Mouse (Mus musculus): Measurements from ENCODE around the gene Lmbrd1. TPM values are rescaled to one million over a fixed set of nuclear protein-coding genes. Genes with fewer than 3 reads are reported as not detected.

Lmbrd1 gene
- total RNA-seq, 1 experiment: 21.8 TPM

DNA sequence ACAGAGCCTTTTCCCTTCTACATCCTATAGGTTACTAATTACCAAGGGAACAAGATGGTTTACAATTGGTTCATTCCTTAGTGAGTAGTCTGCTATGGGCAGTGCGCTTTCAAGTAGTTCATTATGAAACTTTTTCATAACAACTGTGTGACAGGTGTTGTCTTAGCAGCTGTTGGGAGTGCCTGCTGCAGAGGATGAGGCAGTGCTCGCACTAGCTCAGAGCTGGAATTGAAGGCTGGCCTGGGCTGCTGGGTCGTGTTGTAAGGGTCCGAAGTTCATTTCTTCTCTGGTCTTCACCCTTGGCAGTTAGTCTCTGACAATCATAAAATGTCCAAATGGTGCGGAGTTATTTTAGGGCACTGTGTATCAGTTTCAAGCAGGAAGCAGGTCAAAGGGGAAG lies 21.8 kb downstream of the Lmbrd1 start:
- Histone ChIP-seq H3K9ac (ENCODE audit: insufficient read depth, low read depth, low read length, poor library complexity, severe bottlenecking) (no peak overlapping the region), H3K4me3 (ENCODE audit: insufficient read depth in 1 of 2, low read depth in 1 of 2, low read length in 2 of 2, poor library complexity in 1 of 2, severe bottlenecking in 1 of 2) (no peak overlapping the region), H3K9me3 (ENCODE audit: control insufficient read depth, insufficient read depth, low read depth, low read length) (no peaks in the 10 kb centered on the region), H3K4me1 (ENCODE audit: control insufficient read depth in 2 of 2, insufficient read depth in 2 of 2, low read length in 2 of 2, poor library complexity in 1 of 2) (peaks cover 2 to 5% of the 10 kb centered on the region in 2 experiments; a peak in 1 of 4 replicates), H3K36me3 (ENCODE audit: control insufficient read depth, insufficient read depth, low read length, poor library complexity, severe bottlenecking) (no peaks in the 10 kb centered on the region), H3K27ac (ENCODE audit: insufficient read depth, low read depth, low read length, poor library complexity, severe bottlenecking) (no peak overlapping the region)
- TF ChIP-seq MAFK (IDR thresholded peaks at IDR 0.05; ENCODE audit: insufficient read depth, low read depth, low read length) (no peak), HCFC1 (IDR thresholded peaks at IDR 0.05; ENCODE audit: borderline replicate concordance, insufficient read depth, low read length) (no peak), ZC3H11A (IDR thresholded peaks at IDR 0.05; ENCODE audit: borderline replicate concordance, low read depth, low read length) (no peak), CHD2 (IDR thresholded peaks at IDR 0.05; ENCODE audit: low read depth, low read length) (no peak), ZNF384 (IDR thresholded peaks at IDR 0.05; ENCODE audit: low read depth, low read length) (no peak)
- DNase-seq (ENCODE audit: low read depth, low spot score): no peak
- in situ Hi-C loops (cut with MboI; ENCODE audit: low sequenced_read_pairs in 2 of 2, unreplicated experiment in 2 of 2): no loop called here

DNA sequence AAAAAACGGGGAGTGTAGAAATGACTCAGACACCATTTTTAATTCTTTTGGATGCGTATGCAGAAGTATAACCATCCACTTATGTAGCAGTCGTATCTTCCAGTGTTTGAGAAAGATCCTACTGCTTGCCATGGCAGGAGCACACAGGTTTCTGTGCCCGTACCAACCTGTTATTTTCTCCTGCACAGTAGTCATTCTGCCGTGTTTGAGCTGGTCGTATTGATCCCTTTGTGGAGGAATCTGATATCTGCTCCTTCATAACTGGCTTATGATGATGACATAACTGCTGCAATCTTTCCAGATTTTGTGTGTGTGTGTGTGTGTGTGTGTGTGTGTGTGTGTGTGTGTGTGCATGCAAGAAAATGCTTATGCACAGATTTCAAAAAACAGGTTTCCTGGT lies 25.4 kb downstream of the Lmbrd1 start:
- Histone ChIP-seq H3K36me3 (ENCODE audit: control insufficient read depth, insufficient read depth, low read length, poor library complexity, severe bottlenecking) (no peaks in the 10 kb centered on the region), H3K9ac (ENCODE audit: insufficient read depth, low read depth, low read length, poor library complexity, severe bottlenecking) (no peak overlapping the region), H3K27ac (ENCODE audit: insufficient read depth, low read depth, low read length, poor library complexity, severe bottlenecking) (no peak overlapping the region), H3K4me3 (ENCODE audit: insufficient read depth in 1 of 2, low read depth in 1 of 2, low read length in 2 of 2, poor library complexity in 1 of 2, severe bottlenecking in 1 of 2) (no peak overlapping the region), H3K4me1 (ENCODE audit: control insufficient read depth in 2 of 2, insufficient read depth in 2 of 2, low read length in 2 of 2, poor library complexity in 1 of 2) (0 out of 4 replicates have a peak, but pooled peaks cover 2% of the 10 kb centered on the region in 2 experiments), H3K9me3 (ENCODE audit: control insufficient read depth, insufficient read depth, low read depth, low read length) (no peaks in the 10 kb centered on the region)
- DNase-seq (ENCODE audit: low read depth, low spot score): no peak
- in situ Hi-C loops (cut with MboI; ENCODE audit: low sequenced_read_pairs in 2 of 2, unreplicated experiment in 2 of 2): no loop called here
- TF ChIP-seq HCFC1 (IDR thresholded peaks at IDR 0.05; ENCODE audit: borderline replicate concordance, insufficient read depth, low read length): no peak

DNA sequence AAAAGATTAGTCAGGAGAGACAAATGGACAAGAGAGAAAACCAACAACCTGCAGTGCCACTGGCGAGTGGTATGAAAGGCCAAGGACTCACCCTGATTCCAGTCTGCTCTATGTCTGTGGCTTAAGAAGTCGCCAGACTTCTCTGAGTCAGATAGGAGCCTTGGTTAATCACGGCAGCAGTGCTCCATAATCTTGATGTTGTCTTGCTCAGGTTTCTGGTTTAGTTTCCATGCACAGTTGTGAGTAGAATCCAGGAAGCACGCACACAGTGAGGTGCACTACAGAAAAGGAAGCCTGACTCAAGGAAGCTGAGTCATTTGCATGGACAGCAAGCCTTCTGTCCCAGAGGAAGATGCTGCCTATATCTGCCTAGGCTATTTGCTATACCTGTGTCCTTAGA lies 37.9 kb downstream of the Lmbrd1 start:
- TF ChIP-seq MAFK (IDR thresholded peaks at IDR 0.05; ENCODE audit: insufficient read depth, low read depth, low read length) (no peak), ZNF384 (IDR thresholded peaks at IDR 0.05; ENCODE audit: low read depth, low read length) (no peak), HCFC1 (IDR thresholded peaks at IDR 0.05; ENCODE audit: borderline replicate concordance, insufficient read depth, low read length) (no peak), ZC3H11A (IDR thresholded peaks at IDR 0.05; ENCODE audit: borderline replicate concordance, low read depth, low read length) (no peak), CHD2 (IDR thresholded peaks at IDR 0.05; ENCODE audit: low read depth, low read length) (no peak)
- H3K4me1 ChIP-seq (ENCODE audit: control insufficient read depth in 2 of 2, insufficient read depth in 2 of 2, low read length in 2 of 2, poor library complexity in 1 of 2): no peaks in the 10 kb centered on the region
- no peak for DNase-seq (ENCODE audit: low read depth, low spot score)
- in situ Hi-C loops (cut with MboI; ENCODE audit: low sequenced_read_pairs in 2 of 2, unreplicated experiment in 2 of 2): no loop called here
- H3K27ac ChIP-seq (ENCODE audit: insufficient read depth, low read depth, low read length, poor library complexity, severe bottlenecking): no peak overlapping the region
- no peak overlapping the region for H3K4me3 ChIP-seq (ENCODE audit: insufficient read depth in 1 of 2, low read depth in 1 of 2, low read length in 2 of 2, poor library complexity in 1 of 2, severe bottlenecking in 1 of 2)
- no peaks in the 10 kb centered on the region for H3K9me3 ChIP-seq (ENCODE audit: control insufficient read depth, insufficient read depth, low read depth, low read length)
- H3K36me3 ChIP-seq (ENCODE audit: control insufficient read depth, insufficient read depth, low read length, poor library complexity, severe bottlenecking): peaks cover 3% of the 10 kb centered on the region
- H3K9ac ChIP-seq (ENCODE audit: insufficient read depth, low read depth, low read length, poor library complexity, severe bottlenecking): no peak overlapping the region

DNA sequence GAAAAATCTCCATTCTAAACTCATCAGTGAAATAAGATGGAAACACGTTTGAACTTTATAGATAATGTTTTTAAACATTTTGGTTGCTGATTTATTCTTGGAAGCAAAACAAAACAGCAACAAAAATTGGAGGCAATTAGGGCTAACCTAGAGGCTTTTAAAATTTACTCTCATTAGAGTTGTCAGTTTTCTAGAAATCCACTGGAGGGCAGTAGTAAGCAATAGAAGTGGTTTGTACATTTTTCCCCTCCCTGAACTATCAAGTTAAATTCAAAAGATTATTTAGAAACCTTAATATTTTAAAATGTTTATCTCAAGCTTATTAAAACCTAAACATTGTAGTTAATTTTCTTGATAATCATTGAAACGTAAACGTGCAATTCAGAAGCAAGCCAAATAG lies 41.2 kb downstream of the Lmbrd1 start:
- DNase-seq (ENCODE audit: low read depth, low spot score): no peak
- Histone ChIP-seq H3K36me3 (ENCODE audit: control insufficient read depth, insufficient read depth, low read length, poor library complexity, severe bottlenecking) (peaks cover 3% of the 10 kb centered on the region), H3K4me1 (ENCODE audit: control insufficient read depth in 2 of 2, insufficient read depth in 2 of 2, low read length in 2 of 2, poor library complexity in 1 of 2) (no peaks in the 10 kb centered on the region), H3K4me3 (ENCODE audit: insufficient read depth in 1 of 2, low read depth in 1 of 2, low read length in 2 of 2, poor library complexity in 1 of 2, severe bottlenecking in 1 of 2) (no peak overlapping the region), H3K27ac (ENCODE audit: insufficient read depth, low read depth, low read length, poor library complexity, severe bottlenecking) (no peak overlapping the region), H3K9ac (ENCODE audit: insufficient read depth, low read depth, low read length, poor library complexity, severe bottlenecking) (no peak overlapping the region), H3K9me3 (ENCODE audit: control insufficient read depth, insufficient read depth, low read depth, low read length) (no peaks in the 10 kb centered on the region)
- in situ Hi-C loops (cut with MboI; ENCODE audit: low sequenced_read_pairs in 2 of 2, unreplicated experiment in 2 of 2): no loop called here
- no peak for TF ChIP-seq ZC3H11A (IDR thresholded peaks at IDR 0.05; ENCODE audit: borderline replicate concordance, low read depth, low read length)

DNA sequence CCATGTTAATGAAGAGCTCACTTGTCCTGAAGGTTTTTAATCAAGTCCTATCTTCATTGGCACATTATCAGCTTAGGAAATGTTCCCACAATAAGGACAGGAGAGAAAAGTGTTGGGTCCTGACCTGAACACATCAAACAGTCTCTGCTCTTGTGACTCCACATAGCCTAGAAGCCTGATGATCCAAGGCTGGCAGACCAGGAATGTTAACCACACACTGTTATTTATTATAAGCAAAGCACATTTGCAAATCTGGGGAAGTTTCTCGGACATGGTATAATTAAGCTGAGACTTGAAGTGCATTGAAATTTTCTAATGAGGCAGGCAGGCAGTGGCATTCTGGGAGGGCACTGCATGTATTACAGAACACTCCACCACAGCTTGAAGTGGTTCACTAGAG lies 41.8 kb downstream of the Lmbrd1 start:
- H3K36me3 ChIP-seq (ENCODE audit: control insufficient read depth, insufficient read depth, low read length, poor library complexity, severe bottlenecking): peaks cover 3% of the 10 kb centered on the region
- no peaks in the 10 kb centered on the region for H3K4me1 ChIP-seq (ENCODE audit: control insufficient read depth in 2 of 2, insufficient read depth in 2 of 2, low read length in 2 of 2, poor library complexity in 1 of 2)
- no peak for DNase-seq (ENCODE audit: low read depth, low spot score)
- in situ Hi-C loops (cut with MboI; ENCODE audit: low sequenced_read_pairs in 2 of 2, unreplicated experiment in 2 of 2): no loop called here
- TF ChIP-seq ZNF384 (IDR thresholded peaks at IDR 0.05; ENCODE audit: low read depth, low read length): no peak
- no peak overlapping the region for H3K27ac ChIP-seq (ENCODE audit: insufficient read depth, low read depth, low read length, poor library complexity, severe bottlenecking)
- H3K4me3 ChIP-seq (ENCODE audit: insufficient read depth in 1 of 2, low read depth in 1 of 2, low read length in 2 of 2, poor library complexity in 1 of 2, severe bottlenecking in 1 of 2): no peak overlapping the region
- H3K9me3 ChIP-seq (ENCODE audit: control insufficient read depth, insufficient read depth, low read depth, low read length): no peaks in the 10 kb centered on the region
- no peak overlapping the region for H3K9ac ChIP-seq (ENCODE audit: insufficient read depth, low read depth, low read length, poor library complexity, severe bottlenecking)

All from ES-E14 (cell line).